Mouse (Mus musculus): ENCODE measurements at regions not wholly inside any gene's neighbourhood (a gene's known extent, or its start where the extent isn't known, plus 50 kb on each side); places are given as distances from the start of the nearest gene placed in this dataset.

DNA sequence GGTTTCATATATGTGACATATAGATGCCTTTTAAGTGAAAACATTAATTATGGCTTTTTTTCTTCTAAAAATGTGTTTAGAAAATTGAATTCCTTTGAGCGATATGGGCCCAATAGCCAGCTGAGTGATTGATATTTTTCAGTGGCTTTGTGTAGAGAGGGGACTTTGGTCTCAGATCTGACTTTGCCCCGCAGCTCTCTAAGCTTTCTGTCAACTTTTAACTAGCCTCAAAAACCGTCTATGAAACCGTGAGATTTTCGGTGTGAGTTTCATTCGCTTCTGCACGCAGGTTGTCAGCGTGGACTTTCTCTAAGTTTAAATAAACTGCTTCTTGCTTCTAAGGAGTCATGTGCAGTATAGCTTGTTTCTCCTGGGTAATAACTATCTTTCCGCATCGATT, 467.3 kb downstream of the Etnk1 start:
- no peak for ATAC-seq
- no peak for TF ChIP-seq CTCF (IDR thresholded peaks at IDR 0.05; ENCODE audit: low read depth)
- WGBS, result 55% methylated on average over 10 of the region's 10 CpGs
- H3K4me2 ChIP-seq (replicated peaks; ENCODE audit: low read depth), result no peak overlapping the region
- H3K27ac ChIP-seq (ENCODE audit: low read depth, low read length), result no peak overlapping the region
- H3K9ac ChIP-seq (ENCODE audit: low read depth, low read length), result no peak overlapping the region
- H3K4me3 ChIP-seq (ENCODE audit: low read depth, low read length), result no peak overlapping the region
- H3K4me1 ChIP-seq (replicated peaks; ENCODE audit: control insufficient read depth, insufficient read depth, low read length), result no peaks in the 10 kb centered on the region
- H3K36me3 ChIP-seq (ENCODE audit: control insufficient read depth, insufficient read depth), result no peaks in the 10 kb centered on the region
- no peaks in the 10 kb centered on the region for H3K27me3 ChIP-seq (replicated peaks; ENCODE audit: control insufficient read depth, insufficient read depth, low read length)
- H3K9me3 ChIP-seq (ENCODE audit: control insufficient read depth), result no peaks in the 10 kb centered on the region

DNA sequence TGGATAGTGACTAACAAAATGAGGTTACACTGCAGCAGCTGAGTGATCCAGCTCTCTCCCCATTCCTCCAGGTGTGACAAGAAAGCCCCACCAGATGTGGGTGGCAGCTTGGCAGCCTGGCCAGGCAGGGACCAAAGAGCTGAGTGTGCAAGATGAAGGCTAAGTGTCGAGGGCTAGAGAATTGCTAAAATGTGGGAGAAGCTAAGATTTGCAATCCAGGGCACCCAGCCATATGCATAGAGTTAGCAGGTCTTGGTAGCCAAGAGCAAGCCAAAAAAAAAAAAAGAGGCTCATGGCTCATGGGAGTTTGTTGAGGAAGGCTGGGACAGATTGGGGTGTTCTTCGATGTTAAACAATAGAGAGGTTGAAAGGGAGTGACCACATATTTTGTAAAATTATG, 468.0 kb downstream of the Etnk1 start:
- H3K27me3 ChIP-seq (replicated peaks; ENCODE audit: control insufficient read depth, insufficient read depth, low read length), result no peaks in the 10 kb centered on the region
- H3K9ac ChIP-seq (ENCODE audit: low read depth, low read length), result no peak overlapping the region
- H3K9me3 ChIP-seq (ENCODE audit: control insufficient read depth), result no peaks in the 10 kb centered on the region
- no peak for ATAC-seq
- WGBS, result 86% methylated on average over 2 of the region's 2 CpGs
- no peak overlapping the region for H3K4me2 ChIP-seq (replicated peaks; ENCODE audit: low read depth)
- H3K4me1 ChIP-seq (replicated peaks; ENCODE audit: control insufficient read depth, insufficient read depth, low read length), result no peaks in the 10 kb centered on the region
- no peak for TF ChIP-seq CTCF (IDR thresholded peaks at IDR 0.05; ENCODE audit: low read depth)
- no peaks in the 10 kb centered on the region for H3K36me3 ChIP-seq (ENCODE audit: control insufficient read depth, insufficient read depth)
- H3K27ac ChIP-seq (ENCODE audit: low read depth, low read length), result no peak overlapping the region
- H3K4me3 ChIP-seq (ENCODE audit: low read depth, low read length), result no peak overlapping the region

DNA sequence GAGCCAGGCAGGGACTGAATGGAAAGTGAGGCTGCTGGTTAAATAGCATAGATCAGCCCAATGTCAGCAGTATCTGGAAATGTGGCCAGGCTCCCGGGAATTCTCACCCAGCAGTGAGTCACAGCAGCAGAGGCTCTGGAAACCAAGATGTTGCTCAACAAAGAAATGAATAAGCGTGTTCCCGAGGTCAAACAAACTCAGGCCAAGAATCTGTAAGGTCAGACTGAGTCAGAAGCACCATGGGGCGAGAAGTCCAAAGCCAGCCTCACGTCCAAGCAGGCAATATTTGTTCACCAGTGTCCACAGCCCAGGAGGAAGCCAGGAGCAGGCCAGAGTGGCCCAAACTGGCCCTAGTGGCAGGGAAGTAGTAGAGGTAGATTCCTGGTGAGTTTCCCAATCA, 473.6 kb downstream of the Etnk1 start:
- no peak overlapping the region for H3K9ac ChIP-seq (ENCODE audit: low read depth, low read length)
- WGBS, result 63% methylated on average over 5 of the region's 5 CpGs
- H3K4me3 ChIP-seq (ENCODE audit: low read depth, low read length), result no peak overlapping the region
- H3K27ac ChIP-seq (ENCODE audit: low read depth, low read length), result no peak overlapping the region
- H3K4me1 ChIP-seq (replicated peaks; ENCODE audit: control insufficient read depth, insufficient read depth, low read length), result no peaks in the 10 kb centered on the region
- TF ChIP-seq CTCF (IDR thresholded peaks at IDR 0.05; ENCODE audit: low read depth), result no peak
- no peaks in the 10 kb centered on the region for H3K36me3 ChIP-seq (ENCODE audit: control insufficient read depth, insufficient read depth)
- H3K4me2 ChIP-seq (replicated peaks; ENCODE audit: low read depth), result no peak overlapping the region
- ATAC-seq, result no peak
- H3K9me3 ChIP-seq (ENCODE audit: control insufficient read depth), result no peaks in the 10 kb centered on the region
- no peaks in the 10 kb centered on the region for H3K27me3 ChIP-seq (replicated peaks; ENCODE audit: control insufficient read depth, insufficient read depth, low read length)

DNA sequence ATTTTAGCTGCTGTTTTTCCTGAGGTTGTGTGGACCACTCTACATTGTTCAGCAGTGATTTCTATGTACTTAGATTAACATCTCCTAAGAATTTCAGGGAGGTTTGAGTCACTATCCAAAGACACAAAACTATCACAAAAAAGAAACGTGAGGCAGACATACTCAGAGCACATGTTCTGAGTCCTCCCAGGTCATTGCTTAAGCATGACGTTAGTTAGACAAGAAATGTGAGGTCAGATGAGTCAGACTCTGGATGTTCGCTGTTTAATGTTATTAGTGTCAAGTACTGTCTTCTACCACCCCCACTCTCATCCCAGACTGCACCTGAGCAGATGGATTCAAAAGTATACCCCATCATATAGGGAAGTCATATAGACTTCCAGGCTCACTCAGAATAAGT, 475.0 kb downstream of the Etnk1 start:
- no peak overlapping the region for H3K9ac ChIP-seq (ENCODE audit: low read depth, low read length)
- H3K36me3 ChIP-seq (ENCODE audit: control insufficient read depth, insufficient read depth), result no peaks in the 10 kb centered on the region
- no peaks in the 10 kb centered on the region for H3K27me3 ChIP-seq (replicated peaks; ENCODE audit: control insufficient read depth, insufficient read depth, low read length)
- no peak overlapping the region for H3K4me2 ChIP-seq (replicated peaks; ENCODE audit: low read depth)
- H3K9me3 ChIP-seq (ENCODE audit: control insufficient read depth), result no peaks in the 10 kb centered on the region
- H3K4me1 ChIP-seq (replicated peaks; ENCODE audit: control insufficient read depth, insufficient read depth, low read length), result no peaks in the 10 kb centered on the region
- H3K4me3 ChIP-seq (ENCODE audit: low read depth, low read length), result no peak overlapping the region
- no peak for TF ChIP-seq CTCF (IDR thresholded peaks at IDR 0.05; ENCODE audit: low read depth)
- H3K27ac ChIP-seq (ENCODE audit: low read depth, low read length), result no peak overlapping the region
- 85% methylated on average over 3 of the region's 3 CpGs for WGBS
- ATAC-seq, result no peak

DNA sequence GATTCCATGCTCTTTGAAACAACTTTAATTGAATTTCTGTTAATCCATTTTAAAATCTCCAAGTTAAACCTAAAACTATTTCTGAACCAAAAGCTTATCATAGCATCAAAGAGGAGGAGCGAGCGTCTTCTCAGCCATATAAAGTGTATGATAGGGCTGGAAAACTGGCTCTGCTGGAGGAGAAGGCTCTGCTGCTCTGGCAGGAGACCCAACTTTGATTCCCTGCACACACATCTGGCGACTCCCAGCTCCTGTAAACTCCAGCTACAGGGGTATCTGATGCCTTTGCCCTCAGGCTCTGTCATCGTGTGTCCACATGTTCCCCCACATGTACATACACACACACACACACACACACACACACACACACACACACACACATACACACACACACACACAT, 479.0 kb downstream of the Etnk1 start:
- Histone ChIP-seq H3K4me3 (ENCODE audit: low read depth, low read length) (no peak overlapping the region), H3K4me1 (replicated peaks; ENCODE audit: control insufficient read depth, insufficient read depth, low read length) (no peaks in the 10 kb centered on the region), H3K27me3 (replicated peaks; ENCODE audit: control insufficient read depth, insufficient read depth, low read length) (no peaks in the 10 kb centered on the region), H3K27ac (ENCODE audit: low read depth, low read length) (no peak overlapping the region), H3K9ac (ENCODE audit: low read depth, low read length) (no peak overlapping the region), H3K9me3 (ENCODE audit: control insufficient read depth) (no peaks in the 10 kb centered on the region), H3K4me2 (replicated peaks; ENCODE audit: low read depth) (no peak overlapping the region), H3K36me3 (ENCODE audit: control insufficient read depth, insufficient read depth) (no peaks in the 10 kb centered on the region)
- no peak for TF ChIP-seq CTCF (IDR thresholded peaks at IDR 0.05; ENCODE audit: low read depth)
- ATAC-seq, result no peak
- WGBS, result 69% methylated on average over 4 of the region's 4 CpGs

DNA sequence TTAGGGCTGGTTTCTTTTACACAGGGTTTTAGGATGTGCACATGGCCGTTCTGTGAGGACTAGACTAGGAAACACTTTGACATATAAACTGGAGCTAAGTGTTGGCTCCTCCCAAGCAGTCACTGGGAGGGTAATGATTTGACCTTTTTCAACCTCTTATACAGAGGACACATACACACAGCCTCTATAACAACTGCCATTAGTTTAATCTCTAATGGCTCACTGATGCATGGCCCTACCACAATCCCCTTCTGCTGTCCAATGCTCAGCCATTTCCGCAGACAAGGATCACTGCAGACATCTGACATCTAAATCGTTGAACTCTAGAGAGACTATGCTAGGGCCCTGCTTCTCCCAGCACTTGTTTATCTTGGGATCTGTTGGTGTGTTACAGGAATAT, 481.5 kb downstream of the Etnk1 start:
- Histone ChIP-seq H3K4me1 (replicated peaks; ENCODE audit: control insufficient read depth, insufficient read depth, low read length) (no peaks in the 10 kb centered on the region), H3K27ac (ENCODE audit: low read depth, low read length) (no peak overlapping the region), H3K9me3 (ENCODE audit: control insufficient read depth) (peaks cover 4% of the 10 kb centered on the region), H3K36me3 (ENCODE audit: control insufficient read depth, insufficient read depth) (no peaks in the 10 kb centered on the region), H3K27me3 (replicated peaks; ENCODE audit: control insufficient read depth, insufficient read depth, low read length) (no peaks in the 10 kb centered on the region), H3K4me2 (replicated peaks; ENCODE audit: low read depth) (no peak overlapping the region), H3K4me3 (ENCODE audit: low read depth, low read length) (no peak overlapping the region), H3K9ac (ENCODE audit: low read depth, low read length) (no peak overlapping the region)
- no peak for ATAC-seq
- TF ChIP-seq CTCF (IDR thresholded peaks at IDR 0.05; ENCODE audit: low read depth), result no peak
- 80% methylated on average over 3 of the region's 3 CpGs for WGBS

DNA sequence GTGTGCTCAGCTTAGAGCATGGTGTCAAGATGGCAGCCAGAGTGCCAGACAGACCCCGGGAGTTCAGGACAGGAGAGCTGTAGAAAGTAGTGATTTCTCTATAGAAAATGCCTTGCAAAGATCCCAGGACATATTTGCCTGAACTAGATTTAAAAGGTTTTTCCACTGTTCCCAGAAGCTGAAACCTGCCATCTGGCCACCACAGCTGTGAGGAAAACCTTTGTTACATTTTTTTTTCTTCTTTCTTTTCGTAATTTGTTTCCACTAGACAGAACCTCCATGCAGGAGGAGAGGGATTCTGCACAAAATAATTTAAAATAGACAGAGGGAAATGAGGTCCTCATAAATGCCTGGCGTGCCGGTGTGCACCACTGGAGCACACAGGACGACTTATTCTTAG, 489.6 kb downstream of the Etnk1 start:
- no peak for TF ChIP-seq CTCF (IDR thresholded peaks at IDR 0.05; ENCODE audit: low read depth)
- Histone ChIP-seq H3K4me3 (ENCODE audit: low read depth, low read length) (no peak overlapping the region), H3K27ac (ENCODE audit: low read depth, low read length) (no peak overlapping the region), H3K4me2 (replicated peaks; ENCODE audit: low read depth) (no peak overlapping the region), H3K36me3 (ENCODE audit: control insufficient read depth, insufficient read depth) (no peaks in the 10 kb centered on the region), H3K27me3 (replicated peaks; ENCODE audit: control insufficient read depth, insufficient read depth, low read length) (no peaks in the 10 kb centered on the region), H3K9ac (ENCODE audit: low read depth, low read length) (no peak overlapping the region), H3K9me3 (ENCODE audit: control insufficient read depth) (peaks cover 6% of the 10 kb centered on the region), H3K4me1 (replicated peaks; ENCODE audit: control insufficient read depth, insufficient read depth, low read length) (no peaks in the 10 kb centered on the region)
- ATAC-seq, result no peak
- WGBS, result 65% methylated on average over 5 of the region's 5 CpGs

All from intestine, postnatal 0 days (tissue).